Comparison of ENCODE assay signal across 9 mouse cellular contexts in genomic region chr8:70329124-70329834, GRCm38 (mm10). TPM values are rescaled to one million over a fixed set of nuclear protein-coding genes. Genes with fewer than 3 reads are reported as not detected.
DNase-seq lines count a peak whose midpoint lies in the region; ATAC-seq and TF ChIP-seq lines count a peak whose summit lies in the region.
"Had no signal": no experiment of that assay in that cellular context is flagged by ENCODE, and none has a peak within 500 bp of the region (broad histone marks: within the 10 kb centered on the region; RNA-seq: fewer than 3 reads in every experiment).

Gdf1 (plus strand) TSS chr8:70329817.

- no peak for TF ChIP-seq CTCF in layer of hippocampus, adult 2 months (conservative IDR thresholded peaks at IDR 0.05)

- peaks cover 15% of the 10 kb centered on the region for H3K4me1 ChIP-seq in hindbrain, embryonic 16.5 days (ENCODE audit: control insufficient read depth, insufficient read depth, low read depth, low read length)
- peaks cover 15% of the 10 kb centered on the region; the same call in 1 of the 2 replicates for H3K4me1 ChIP-seq in midbrain, embryonic 14.5 days (ENCODE audit: control insufficient read depth, insufficient read depth, low read length)

- H3K27me3 ChIP-seq in hindbrain, embryonic 16.5 days (replicated peaks; ENCODE audit: control insufficient read depth, insufficient read depth, low read length), result no peaks in the 10 kb centered on the region; the same call in 1 of the 2 replicates
- no peaks in the 10 kb centered on the region for H3K27me3 ChIP-seq in midbrain, embryonic 14.5 days (ENCODE audit: control insufficient read depth, insufficient read depth, low read length)

- no peak for DNase-seq in layer of hippocampus, adult 2 months (ENCODE audit: low spot score in 2 of 2)
- no peak for DNase-seq in layer of hippocampus, adult 9-11 months
- DNase-seq in embryo, embryonic 11 days, result peak; percentile 63
- no peak for DNase-seq in midbrain, embryonic 14.5 days
- no peak for DNase-seq in adrenal gland, adult 2 months
- DNase-seq in urinary bladder, postnatal 10 days (ENCODE audit: low spot score), result no peak
- no peak for DNase-seq in urinary bladder, adult 2 months (ENCODE audit: low spot score)

- H3K4me2 ChIP-seq in hindbrain, embryonic 16.5 days (ENCODE audit: low read length), result peak within 1 kb of the TSS; percentile 12
- H3K4me2 ChIP-seq in midbrain, embryonic 14.5 days (ENCODE audit: low read length), result 0 out of 2 replicates have a peak within 1 kb of the TSS, but pooled peaks have one; percentile 21

- H3K36me3 ChIP-seq in hindbrain, embryonic 16.5 days (ENCODE audit: control insufficient read depth, insufficient read depth, low read length), result peaks cover 43% of the 10 kb centered on the region
- peaks cover 80% of the 10 kb centered on the region for H3K36me3 ChIP-seq in midbrain, embryonic 14.5 days (ENCODE audit: control insufficient read depth, insufficient read depth, low read length)

- no peak within 1 kb of the TSS for H3K4me3 ChIP-seq in layer of hippocampus, adult 2 months
- no peak within 1 kb of the TSS for H3K4me3 ChIP-seq in hindbrain, embryonic 16.5 days (ENCODE audit: low read length)
- H3K4me3 ChIP-seq in midbrain, embryonic 14.5 days (replicated peaks; ENCODE audit: low read depth, low read length), result no peak within 1 kb of the TSS

- H3K9ac ChIP-seq in hindbrain, embryonic 16.5 days (ENCODE audit: low read depth, low read length), result peak within 1 kb of the TSS; percentile 22; the same call in 1 of the 2 replicates
- H3K9ac ChIP-seq in midbrain, embryonic 14.5 days (replicated peaks; ENCODE audit: low read length), result no peak within 1 kb of the TSS; the same call in 1 of the 2 replicates

- peak within 1 kb of the TSS; percentile 77 for H3K27ac ChIP-seq in layer of hippocampus, adult 2 months
- no peak within 1 kb of the TSS for H3K27ac ChIP-seq in hindbrain, embryonic 16.5 days (ENCODE audit: low read depth, low read length)
- H3K27ac ChIP-seq in midbrain, embryonic 14.5 days (replicated peaks; ENCODE audit: low read depth, low read length), result peak within 1 kb of the TSS; percentile 26; the same call in 1 of the 2 replicates

- no peak for ATAC-seq in hindbrain, embryonic 16.5 days
- no peak for ATAC-seq in midbrain, embryonic 14.5 days (ENCODE audit: low FRiP score, low TSS enrichment)

- H3K9me3 ChIP-seq in hindbrain, embryonic 16.5 days (ENCODE audit: control insufficient read depth, low read length), result no peaks in the 10 kb centered on the region
- no peaks in the 10 kb centered on the region for H3K9me3 ChIP-seq in midbrain, embryonic 14.5 days (ENCODE audit: control insufficient read depth, low read length)

- WGBS in hindbrain, embryonic 16.5 days, result 29% methylated on average over 14 of the region's 14 CpGs
- 26% methylated on average over 14 of the region's 14 CpGs for WGBS in midbrain, embryonic 14.5 days

RNA-seq across cellular contexts. Expression of gene Gdf1, which starts in this region (rescaled TPM):
- total RNA-seq in layer of hippocampus, adult 2 months (2021), result 10 to 100 TPM; 12.1 to 14.4 TPM
- polyA plus RNA-seq in hindbrain, embryonic 16.5 days (2015; fragmentation: Nextera tagmentation; extraction: Ambion mirVana), result 8.7 and 9.5 TPM in 2 replicates
- not detected in 2 replicates for polyA plus RNA-seq in midbrain, embryonic 14.5 days (2014; fragmentation: Nextera tagmentation; extraction: Ambion mirVana)
- total RNA-seq in adrenal gland, adult 2 months (2021), result under 1 TPM in 1 of 2 experiments, not detected in 1; 0.41 TPM
- polyA plus RNA-seq in adrenal gland, adult 2 months (2012; rRNA removed), result 7.9 and 9.8 TPM in 2 replicates
- 0.74 and 1.3 TPM in 2 replicates for polyA plus RNA-seq in urinary bladder, adult 2 months (2012; rRNA removed)
- total RNA-seq: neutrophil, adult 5-6 weeks had no signal

Comparison
In these comparisons a context has a peak if more than half of its experiments do, and no peak if none do; other contexts are left out.
1. RNA of gene Gdf1 (total RNA-seq): 12.1 to 14.4 TPM in layer of hippocampus, adult 2 months; 0.41 TPM in adrenal gland, adult 2 months; every median in the first group is over 4 times any median in the second.